Mouse (Mus musculus): ENCODE measurements at regions not wholly inside any gene's neighbourhood (a gene's known extent, or its start where the extent isn't known, plus 50 kb on each side); places are given as distances from the start of the nearest gene placed in this dataset.

GRCm38 (mm10) chrX:163669886-163670285 lies 91.2 kb downstream of the Rnf138rt1 start:
- Histone ChIP-seq H3K27ac (no peak overlapping the region), H3K4me3 (no peak overlapping the region)
- intact Hi-C loops (cut with DNase I): loop anchor here (10.0 kb wide), 1 partner anchor 725 kb away; no protein-coding TSS in a partner anchor
- peak; percentile 9 to 28 for DNase-seq (ENCODE audit: extremely low spot score in 1 of 2, low spot score in 2 of 2)
- TF ChIP-seq CTCF (IDR thresholded peaks at IDR 0.05): peak; percentile 60

Measured in left cerebral cortex, adult 2 months (tissue).